8 mouse cellular contexts compared by ENCODE assay signal in the genomic region with DNA sequence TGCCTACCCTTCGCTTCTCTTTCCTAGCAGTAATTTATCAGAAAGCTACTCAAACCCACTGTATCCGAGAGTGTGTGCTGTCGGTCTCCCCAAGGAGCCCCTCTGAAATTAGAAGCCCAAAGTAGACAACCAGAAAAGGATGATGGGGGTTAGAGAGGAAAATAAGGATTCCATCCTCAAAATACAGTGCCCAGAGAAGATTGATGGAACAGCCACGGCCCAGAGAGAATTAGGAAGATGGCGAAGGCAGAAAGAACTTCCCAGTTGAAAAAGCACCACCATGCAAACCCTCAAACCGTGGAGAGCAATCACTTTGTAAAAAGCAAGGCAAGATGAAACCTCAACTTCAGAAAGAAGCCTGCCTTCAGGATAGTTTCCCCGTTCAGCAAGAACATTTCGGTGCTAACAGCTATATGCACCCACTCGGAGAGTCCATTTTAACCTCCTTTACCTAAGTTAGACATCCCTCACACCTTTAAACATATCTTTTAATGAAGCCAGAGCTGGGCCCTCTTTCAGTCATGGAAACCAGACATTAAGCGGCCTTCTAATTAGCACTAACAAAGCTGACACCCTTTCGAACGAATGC. TPM values are rescaled to one million over a fixed set of nuclear protein-coding genes. Genes with fewer than 3 reads are reported as not detected.
DNase-seq lines count a peak whose midpoint lies in the region; ATAC-seq and TF ChIP-seq lines count a peak whose summit lies in the region.

No protein-coding gene starts in this region.

- H3K27ac ChIP-seq in heart, embryonic 12.5 days (ENCODE audit: poor library complexity, severe bottlenecking), result peak overlapping the region; percentile 97
- peak overlapping the region; percentile 99 for H3K27ac ChIP-seq in forebrain, embryonic 12.5 days
- H3K27ac ChIP-seq in liver, embryonic 12.5 days, result peak overlapping the region; percentile 94

- H3K9me3 ChIP-seq in heart, embryonic 12.5 days (replicated peaks), result no peaks in the 10 kb centered on the region
- no peaks in the 10 kb centered on the region for H3K9me3 ChIP-seq in E14TG2a.4 (ENCODE audit: low read length)
- no peaks in the 10 kb centered on the region for H3K9me3 ChIP-seq in forebrain, embryonic 12.5 days
- no peaks in the 10 kb centered on the region for H3K9me3 ChIP-seq in liver, embryonic 12.5 days (replicated peaks)

- peak overlapping the region; percentile 80 for H3K4me2 ChIP-seq in heart, embryonic 12.5 days
- H3K4me2 ChIP-seq in forebrain, embryonic 12.5 days, result peak overlapping the region; percentile 61
- peak overlapping the region; percentile 76 for H3K4me2 ChIP-seq in liver, embryonic 12.5 days

- 51% methylated on average over 12 of the region's 12 CpGs for WGBS in heart, embryonic 12.5 days
- WGBS in forebrain, embryonic 12.5 days, result 32% methylated on average over 12 of the region's 12 CpGs
- 42% methylated on average over 12 of the region's 12 CpGs for WGBS in liver, embryonic 12.5 days (ENCODE audit: insufficient replicate concordance)

- peak overlapping the region; percentile 77 for H3K4me3 ChIP-seq in heart, embryonic 12.5 days
- H3K4me3 ChIP-seq in E14TG2a.4 (replicated peaks; ENCODE audit: low read length), result peak overlapping the region; percentile 94
- peak overlapping the region; percentile 93 for H3K4me3 ChIP-seq in forebrain, embryonic 12.5 days (replicated peaks)
- H3K4me3 ChIP-seq in liver, embryonic 12.5 days, result peak overlapping the region; percentile 91

- peaks cover 20% of the 10 kb centered on the region for H3K4me1 ChIP-seq in heart, embryonic 12.5 days (replicated peaks)
- H3K4me1 ChIP-seq in E14TG2a.4 (replicated peaks; ENCODE audit: low read depth, low read length), result peaks cover 42% of the 10 kb centered on the region
- peaks cover 30% of the 10 kb centered on the region for H3K4me1 ChIP-seq in forebrain, embryonic 12.5 days
- H3K4me1 ChIP-seq in liver, embryonic 12.5 days, result peaks cover 44% of the 10 kb centered on the region

- peak overlapping the region; percentile 96 for H3K9ac ChIP-seq in heart, embryonic 12.5 days
- peak overlapping the region; percentile 99 for H3K9ac ChIP-seq in forebrain, embryonic 12.5 days
- H3K9ac ChIP-seq in liver, embryonic 12.5 days, result peak overlapping the region; percentile 97

- no peak for ATAC-seq in heart, embryonic 12.5 days (ENCODE audit: insufficient number of reproducible peaks, low FRiP score)
- no peak for ATAC-seq in forebrain, embryonic 12.5 days (ENCODE audit: low FRiP score)
- no peak for ATAC-seq in liver, embryonic 12.5 days

- DNase-seq in heart, adult 11 months, result no peak
- DNase-seq in ovary, postnatal 14 days (ENCODE audit: low spot score), result no peak
- no peak for DNase-seq in gastrocnemius, postnatal 4 days (ENCODE audit: low spot score in 2 of 2)
- no peak for DNase-seq in yolk sac, embryonic 10.5 days (ENCODE audit: low spot score)

- TF ChIP-seq CTCF in E14TG2a.4 (conservative IDR thresholded peaks at IDR 0.05; ENCODE audit: low read length), result no peak

- 0 out of 2 replicates have a peak, but pooled peaks cover 4% of the 10 kb centered on the region for H3K36me3 ChIP-seq in heart, embryonic 12.5 days
- peaks cover 21% of the 10 kb centered on the region for H3K36me3 ChIP-seq in E14TG2a.4 (ENCODE audit: insufficient read depth, low read length)
- no peaks in the 10 kb centered on the region for H3K36me3 ChIP-seq in forebrain, embryonic 12.5 days (replicated peaks)
- peaks cover 12% of the 10 kb centered on the region for H3K36me3 ChIP-seq in liver, embryonic 12.5 days

- no peaks in the 10 kb centered on the region for H3K27me3 ChIP-seq in heart, embryonic 12.5 days (replicated peaks)
- peaks cover 8% of the 10 kb centered on the region; the same call in 1 of the 2 replicates for H3K27me3 ChIP-seq in E14TG2a.4 (ENCODE audit: insufficient read depth, low read length)
- no peaks in the 10 kb centered on the region for H3K27me3 ChIP-seq in forebrain, embryonic 12.5 days
- no peaks in the 10 kb centered on the region; the same call in 1 of the 2 replicates for H3K27me3 ChIP-seq in liver, embryonic 12.5 days (replicated peaks)

RNA-seq across cellular contexts. Expression of a gene that starts 1.0 kb away (rescaled TPM):
- 619 and 647 TPM in 2 replicates for polyA plus RNA-seq in heart, embryonic 12.5 days (2016; fragmentation: Nextera tagmentation; extraction: Ambion mirVana)
- polyA plus RNA-seq in forebrain, embryonic 12.5 days (2016; fragmentation: Nextera tagmentation; extraction: Ambion mirVana), result 1,267 and 1,277 TPM in 2 replicates
- 401 and 435 TPM in 2 replicates for polyA plus RNA-seq in liver, embryonic 12.5 days (2016; fragmentation: Nextera tagmentation; extraction: Ambion mirVana)
- 100 to 1,000 TPM; 356 to 375 TPM for total RNA-seq in gastrocnemius, postnatal 4 days (2021)

RNA-seq across cellular contexts. Expression of a gene that starts 20.2 kb away (rescaled TPM):
- not detected in 2 replicates for polyA plus RNA-seq in heart, embryonic 12.5 days (2016; fragmentation: Nextera tagmentation; extraction: Ambion mirVana)
- not detected in 2 replicates for polyA plus RNA-seq in forebrain, embryonic 12.5 days (2016; fragmentation: Nextera tagmentation; extraction: Ambion mirVana)
- not detected in 2 replicates for polyA plus RNA-seq in liver, embryonic 12.5 days (2016; fragmentation: Nextera tagmentation; extraction: Ambion mirVana)
- not detected for total RNA-seq in gastrocnemius, postnatal 4 days (2021)
